Mouse (Mus musculus) limb, embryonic 15.5 days (tissue): ENCODE measurements around the gene Ptprt. TPM values are rescaled to one million over a fixed set of nuclear protein-coding genes. Genes with fewer than 3 reads are reported as not detected.
"Not testable (repeated sequence)": the region's sequence is repeated elsewhere in the genome, so short reads cannot be mapped to it uniquely, and the experiment has no call there.

Experiments
- ATAC-seq: fragments of 200-750 bp; cut with Nextera tagmentation; 2 replicates; pipeline ENCODE4 v1.8.0; 2017; ENCODE audit warnings: low read depth, moderate TSS enrichment; ENCODE audit not compliant: insufficient number of reproducible peaks, low FRiP score, low TSS enrichment
- H3K27ac ChIP-seq: fragments of 300-500 bp; sonication (generic); 2 replicates; pipeline ENCODE4 v1.5.1; 2015; ENCODE audit warnings: moderate library complexity, mild to moderate bottlenecking, inconsistent platforms
- H3K27me3 ChIP-seq: fragments of 300-500 bp; sonication (generic); 2 replicates; pipeline ENCODE4 v1.6.1; 2015; ENCODE audit warnings: inconsistent platforms
- H3K36me3 ChIP-seq: fragments of 300-500 bp; sonication (generic); 2 replicates; pipeline ENCODE4 v1.6.1; 2015; ENCODE audit warnings: inconsistent platforms
- H3K4me1 ChIP-seq: fragments of 300-500 bp; sonication (generic); 2 replicates; pipeline ENCODE4 v1.6.1; 2015; ENCODE audit warnings: inconsistent platforms
- H3K4me2 ChIP-seq: fragments of 300-500 bp; sonication (generic); 2 replicates; pipeline ENCODE4 v1.6.1; 2015; ENCODE audit warnings: mild to moderate bottlenecking, inconsistent platforms
- H3K4me3 ChIP-seq: fragments of 300-500 bp; sonication (generic); 2 replicates; pipeline ENCODE4 v1.5.1; 2015; ENCODE audit warnings: mild to moderate bottlenecking, inconsistent platforms
- H3K9ac ChIP-seq: fragments of 300-500 bp; sonication (generic); 2 replicates; pipeline ENCODE4 v1.6.1; 2015; ENCODE audit warnings: inconsistent platforms
- H3K9me3 ChIP-seq: fragments of 300-500 bp; sonication (generic); 2 replicates; pipeline ENCODE4 v1.6.1; 2016; ENCODE audit warnings: inconsistent platforms
- WGBS: fragments of 180-500 bp; shearing (Covaris S2); methylation state at CpG from one replicate; pipeline ENCODE4 v1.1.7; 2015; 5-methylcytosine and 5-hydroxymethylcytosine counted together
- polyA plus RNA-seq: library from polyadenylated mRNA; unstranded; fragments of >200 nt; fragmentation: Nextera tagmentation; extraction: Ambion mirVana; gene quantifications from 2 replicates; pipeline ENCODE4 v1.2.1, GENCODE M21; 2015

Ptprt gene
- polyA plus RNA-seq, 1 experiment from 2014 or later = 1.9 TPM

DNA sequence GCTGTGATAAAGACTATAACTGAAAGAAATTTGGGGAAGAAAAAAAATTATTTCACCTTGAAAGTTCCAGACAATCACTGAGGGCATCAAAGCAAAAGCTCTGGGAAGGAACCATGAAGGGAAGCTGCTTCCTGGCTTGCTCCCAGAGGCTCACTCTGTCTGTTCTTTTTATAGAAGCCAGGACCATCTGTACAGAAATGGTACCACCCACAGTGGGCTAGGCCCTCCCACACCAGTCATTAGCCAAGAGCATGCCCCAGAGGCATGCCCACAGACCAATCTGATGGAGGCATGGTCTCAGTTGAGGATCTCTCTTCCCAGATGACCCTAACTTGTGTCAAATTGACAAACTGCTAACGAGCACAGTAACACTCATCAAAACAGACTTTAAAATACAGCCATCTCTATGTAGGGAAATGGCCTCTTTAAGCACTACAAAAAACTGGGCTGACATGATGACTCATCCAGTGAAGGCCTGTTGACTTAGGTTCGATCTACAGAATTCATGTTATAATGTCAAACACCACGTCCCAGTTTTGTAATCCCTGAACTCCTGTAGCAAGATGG lies 519.0 kb downstream of the Ptprt start:
- no peak for ATAC-seq
- no peak overlapping the region for H3K9ac ChIP-seq
- H3K4me3 ChIP-seq = no peak overlapping the region
- H3K36me3 ChIP-seq = no peaks in the 10 kb centered on the region
- H3K27ac ChIP-seq = no peak overlapping the region
- H3K27me3 ChIP-seq = no peaks in the 10 kb centered on the region
- H3K4me2 ChIP-seq = no peak overlapping the region
- no peaks in the 10 kb centered on the region for H3K9me3 ChIP-seq
- 84% methylated on average over 3 of the region's 3 CpGs for WGBS
- no peaks in the 10 kb centered on the region for H3K4me1 ChIP-seq

DNA sequence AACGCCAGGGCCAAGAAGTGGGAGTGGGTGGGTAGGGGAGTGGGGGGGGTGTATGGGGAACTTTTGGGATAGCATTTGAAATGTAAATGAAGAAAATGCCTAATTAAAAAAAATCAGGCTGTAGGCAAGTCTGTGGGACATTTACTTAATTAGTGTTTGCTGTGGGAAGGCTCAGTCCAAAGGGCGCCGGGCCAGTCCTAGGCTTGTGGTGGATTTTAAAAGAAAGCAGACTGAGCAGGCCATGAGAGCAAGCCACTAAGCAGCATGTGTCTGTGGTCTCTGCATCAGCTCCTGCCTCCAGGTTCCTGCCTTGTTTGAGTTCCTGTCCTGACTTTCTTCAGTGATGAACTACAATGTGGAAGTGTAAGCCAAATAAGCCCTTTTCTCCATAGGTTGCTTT lies 524.8 kb downstream of the Ptprt start:
- ATAC-seq, H3K9ac ChIP-seq: not testable (repeated sequence)
- WGBS = 77% methylated on average over 3 of the region's 3 CpGs

DNA sequence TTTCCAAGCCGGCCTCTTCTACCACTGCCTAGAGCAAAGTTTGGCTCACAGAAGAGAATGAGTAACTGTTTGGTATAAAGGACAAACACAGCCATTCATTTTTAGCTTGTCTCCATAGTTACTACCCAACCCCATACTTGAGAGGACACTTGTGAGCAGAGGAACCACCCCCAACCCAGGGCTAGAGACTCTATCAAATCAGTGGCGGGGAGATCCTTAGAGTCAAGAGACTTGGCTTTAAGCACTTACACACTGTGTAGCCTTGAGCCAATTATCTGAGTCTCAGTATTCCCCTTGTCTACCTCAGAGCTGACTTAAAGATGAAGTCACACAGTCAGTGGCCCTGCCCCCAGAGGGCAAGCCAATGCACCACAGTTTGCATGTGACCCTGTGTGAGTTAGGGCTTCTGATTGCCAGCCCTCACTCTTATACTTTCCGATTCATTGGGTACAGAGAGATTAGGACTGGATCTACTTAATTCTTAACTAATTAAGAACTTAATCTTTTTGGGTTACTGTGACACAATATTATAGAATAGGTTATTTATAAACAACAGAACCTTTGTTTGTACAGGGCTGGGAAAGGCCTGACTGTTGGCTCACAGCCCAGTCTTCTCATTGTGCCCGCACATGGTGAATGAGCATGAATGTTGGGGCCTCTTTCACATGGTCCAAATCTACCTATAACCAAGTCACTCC lies 529.2 kb downstream of the Ptprt start:
- peak; percentile 55; the same call in 1 of the 2 replicates for ATAC-seq
- no peak overlapping the region for H3K4me2 ChIP-seq
- no peaks in the 10 kb centered on the region for H3K27me3 ChIP-seq
- H3K9ac ChIP-seq = no peak overlapping the region
- no peak overlapping the region for H3K4me3 ChIP-seq
- H3K36me3 ChIP-seq = no peaks in the 10 kb centered on the region
- H3K9me3 ChIP-seq = no peaks in the 10 kb centered on the region
- no peaks in the 10 kb centered on the region for H3K4me1 ChIP-seq
- 72% methylated on average over 4 of the region's 4 CpGs for WGBS
- no peak overlapping the region for H3K27ac ChIP-seq

More for the DNA sequence above, 524.8 kb downstream of the Ptprt start:
- not testable (repeated sequence) for H3K27ac ChIP-seq, H3K36me3 ChIP-seq, H3K4me1 ChIP-seq, H3K4me3 ChIP-seq, H3K27me3 ChIP-seq, H3K4me2 ChIP-seq, H3K9me3 ChIP-seq

DNA sequence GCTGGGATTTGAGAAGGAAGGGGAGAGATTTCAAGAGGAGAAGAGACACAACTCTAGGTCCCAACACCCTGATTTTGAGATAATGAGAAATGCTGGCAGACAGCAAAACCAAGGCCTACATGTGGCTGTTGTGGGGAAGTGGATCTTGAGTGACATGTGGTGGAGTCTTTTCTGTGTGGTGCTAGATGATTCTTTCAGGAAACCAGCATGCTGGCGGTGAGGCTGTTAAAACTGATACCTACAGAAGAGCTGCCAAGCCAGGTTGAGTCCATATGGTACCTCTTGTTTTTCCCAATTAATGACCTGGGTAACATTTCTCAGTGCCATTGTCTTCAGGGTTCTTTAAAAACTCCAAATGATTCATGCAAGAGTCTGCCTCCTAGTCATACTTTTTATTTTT lies 531.1 kb downstream of the Ptprt start:
- Histone ChIP-seq H3K36me3 (no peaks in the 10 kb centered on the region), H3K27ac (no peak overlapping the region), H3K9ac (no peak overlapping the region), H3K4me2 (no peak overlapping the region), H3K4me3 (no peak overlapping the region), H3K4me1 (no peaks in the 10 kb centered on the region), H3K27me3 (no peaks in the 10 kb centered on the region), H3K9me3 (no peaks in the 10 kb centered on the region)
- WGBS = 83% methylated on average over 1 of the region's 1 CpGs
- no peak for ATAC-seq

GRCm38 (mm10) chr2:162118041-162118440 lies 542.9 kb downstream of the Ptprt start:
- Histone ChIP-seq H3K9ac (no peak overlapping the region), H3K4me3 (no peak overlapping the region), H3K27me3 (no peaks in the 10 kb centered on the region), H3K4me1 (no peaks in the 10 kb centered on the region), H3K27ac (no peak overlapping the region), H3K4me2 (no peak overlapping the region), H3K9me3 (no peaks in the 10 kb centered on the region), H3K36me3 (no peaks in the 10 kb centered on the region)
- WGBS = 78% methylated on average over 2 of the region's 2 CpGs
- no peak for ATAC-seq

DNA sequence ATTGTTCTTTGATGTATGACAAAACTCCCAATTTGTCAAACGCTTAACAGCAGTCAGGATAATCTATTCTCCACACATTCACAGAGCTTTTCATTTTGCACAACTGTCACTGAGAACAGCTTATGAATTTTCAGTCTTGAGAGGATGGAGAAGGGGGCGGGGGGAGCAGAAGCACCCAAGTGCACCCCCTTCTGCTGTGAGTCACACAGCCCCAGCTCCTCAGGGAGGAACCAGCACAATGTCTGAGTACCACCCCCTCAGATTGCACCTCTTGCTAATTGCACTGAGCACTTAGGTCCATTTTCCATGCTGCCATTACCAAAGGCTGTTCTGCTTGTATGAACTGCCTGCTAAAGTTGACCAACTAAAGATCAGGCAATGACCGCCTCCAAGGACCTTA lies 578.6 kb downstream of the Ptprt start:
- H3K4me2 ChIP-seq = no peak overlapping the region
- 88% methylated on average over 3 of the region's 3 CpGs for WGBS
- no peaks in the 10 kb centered on the region for H3K27me3 ChIP-seq
- H3K27ac ChIP-seq = no peak overlapping the region
- no peak for ATAC-seq
- no peaks in the 10 kb centered on the region for H3K4me1 ChIP-seq
- H3K36me3 ChIP-seq = no peaks in the 10 kb centered on the region
- no peaks in the 10 kb centered on the region for H3K9me3 ChIP-seq
- no peak overlapping the region for H3K4me3 ChIP-seq
- no peak overlapping the region for H3K9ac ChIP-seq

DNA sequence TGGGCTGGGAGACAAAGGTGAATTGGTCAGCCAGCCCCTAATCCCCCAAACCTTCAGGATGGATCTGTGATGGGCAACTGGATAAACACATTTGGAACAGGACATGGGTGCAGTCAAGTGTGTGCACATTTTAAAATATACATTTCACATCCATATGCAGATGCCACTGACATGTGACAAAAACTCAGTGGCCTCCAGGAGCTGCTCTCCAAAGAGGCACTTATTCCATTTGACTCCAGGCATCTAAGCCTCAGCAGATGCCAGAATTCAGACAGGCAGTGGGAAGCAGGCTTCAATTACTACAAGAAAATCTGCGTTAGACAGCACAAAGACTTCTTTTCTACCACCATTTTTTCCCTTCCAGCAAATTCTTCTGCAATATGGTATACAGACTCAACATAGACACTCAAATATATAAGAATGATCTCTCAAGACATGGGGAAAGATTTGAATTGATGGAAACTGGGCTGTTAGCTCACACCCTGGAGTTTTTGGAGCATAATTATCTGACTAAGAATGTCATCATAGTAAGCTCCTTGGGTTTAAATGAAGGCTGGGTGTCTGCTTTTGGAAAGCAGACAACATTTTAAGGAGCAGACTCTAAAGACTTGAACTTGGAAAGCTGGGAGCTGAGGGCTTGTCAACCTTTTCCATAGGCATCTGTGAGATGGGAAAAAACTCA lies 580.1 kb downstream of the Ptprt start:
- Histone ChIP-seq H3K36me3 (no peaks in the 10 kb centered on the region), H3K9me3 (no peaks in the 10 kb centered on the region), H3K4me1 (no peaks in the 10 kb centered on the region), H3K27ac (no peak overlapping the region), H3K9ac (no peak overlapping the region), H3K27me3 (no peaks in the 10 kb centered on the region), H3K4me3 (no peak overlapping the region), H3K4me2 (no peak overlapping the region)
- WGBS = 60% methylated on average over 1 of the region's 1 CpGs
- ATAC-seq = no peak

GRCm38 (mm10) chr2:162078571-162079280 lies 582.2 kb downstream of the Ptprt start:
- Histone ChIP-seq H3K4me1 (no peaks in the 10 kb centered on the region), H3K36me3 (no peaks in the 10 kb centered on the region), H3K9ac (no peak overlapping the region), H3K9me3 (no peaks in the 10 kb centered on the region), H3K4me3 (no peak overlapping the region), H3K27me3 (no peaks in the 10 kb centered on the region), H3K27ac (no peak overlapping the region), H3K4me2 (no peak overlapping the region)
- ATAC-seq = no peak
- 96% methylated on average over 5 of the region's 5 CpGs for WGBS

- ATAC-seq = no peak
- Histone ChIP-seq H3K27ac (no peak overlapping the region), H3K4me1 (no peaks in the 10 kb centered on the region), H3K4me2 (no peak overlapping the region), H3K9ac (no peak overlapping the region), H3K27me3 (no peaks in the 10 kb centered on the region), H3K36me3 (no peaks in the 10 kb centered on the region), H3K4me3 (no peak overlapping the region), H3K9me3 (no peaks in the 10 kb centered on the region)
- 86% methylated on average over 3 of the region's 3 CpGs for WGBS
Observed at GRCm38 (mm10) chr2:162052816-162053215, 608.1 kb downstream of the Ptprt start.

DNA sequence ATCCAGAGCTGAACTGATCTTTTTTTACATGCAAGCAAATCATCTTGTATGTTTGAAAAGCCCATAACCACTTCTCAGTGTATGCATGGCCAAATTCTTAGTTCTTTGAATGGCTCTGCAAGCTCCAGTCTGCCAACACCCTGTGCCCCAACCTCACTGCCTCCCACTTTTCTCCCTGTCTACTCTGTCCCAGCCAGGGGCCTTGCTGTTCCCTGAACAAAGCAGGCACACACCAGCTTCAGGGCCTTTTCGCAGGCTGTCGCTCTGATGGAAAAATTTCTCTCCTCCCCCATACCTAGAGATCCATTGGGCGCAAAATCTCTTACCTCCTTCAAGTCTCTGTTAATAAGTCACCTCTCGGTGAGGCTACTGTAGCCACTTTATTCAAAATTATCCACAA lies 610.7 kb downstream of the Ptprt start:
- no peak overlapping the region for H3K4me2 ChIP-seq
- H3K4me1 ChIP-seq = no peaks in the 10 kb centered on the region
- H3K9me3 ChIP-seq = no peaks in the 10 kb centered on the region
- no peaks in the 10 kb centered on the region for H3K36me3 ChIP-seq
- WGBS = 84% methylated on average over 4 of the region's 4 CpGs
- H3K27me3 ChIP-seq = no peaks in the 10 kb centered on the region
- ATAC-seq = no peak
- H3K4me3 ChIP-seq = no peak overlapping the region
- H3K27ac ChIP-seq = no peak overlapping the region
- no peak overlapping the region for H3K9ac ChIP-seq

- Histone ChIP-seq H3K36me3 (no peaks in the 10 kb centered on the region), H3K4me1 (no peaks in the 10 kb centered on the region), H3K27me3 (no peaks in the 10 kb centered on the region), H3K27ac (no peak overlapping the region), H3K9me3 (no peaks in the 10 kb centered on the region), H3K4me3 (no peak overlapping the region), H3K9ac (no peak overlapping the region), H3K4me2 (no peak overlapping the region)
- ATAC-seq = no peak
- 52% methylated on average over 4 of the region's 4 CpGs for WGBS
Observed at GRCm38 (mm10) chr2:162035615-162036014, 625.3 kb downstream of the Ptprt start.

DNA sequence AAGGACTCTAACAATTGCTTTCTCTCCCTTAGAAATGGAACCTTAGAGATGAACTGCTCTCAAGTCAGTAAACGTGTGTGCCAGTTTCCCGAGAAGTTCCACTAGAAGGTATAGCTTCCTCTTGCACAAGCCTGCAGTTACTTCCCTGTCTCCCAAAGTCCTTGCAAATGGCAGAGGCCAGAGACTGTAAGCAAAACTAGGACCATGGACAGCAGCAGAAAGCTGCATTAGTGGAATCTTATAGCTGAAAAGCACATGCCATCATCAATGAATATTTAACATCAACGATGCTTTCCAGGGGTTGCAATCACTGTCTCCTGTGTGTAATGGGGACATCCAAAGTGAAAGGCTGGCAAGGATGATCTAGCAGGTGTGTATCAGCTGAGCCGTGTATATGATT lies 629.3 kb downstream of the Ptprt start:
- Histone ChIP-seq H3K9ac (no peak overlapping the region), H3K27me3 (no peaks in the 10 kb centered on the region), H3K36me3 (no peaks in the 10 kb centered on the region), H3K4me3 (no peak overlapping the region), H3K27ac (no peak overlapping the region), H3K4me2 (no peak overlapping the region), H3K9me3 (no peaks in the 10 kb centered on the region), H3K4me1 (no peaks in the 10 kb centered on the region)
- WGBS = 53% methylated on average over 4 of the region's 4 CpGs
- no peak for ATAC-seq
